Mouse (Mus musculus): ENCODE measurements at regions not wholly inside any gene's neighbourhood (a gene's known extent, or its start where the extent isn't known, plus 50 kb on each side); places are given as distances from the start of the nearest gene placed in this dataset.
A peak's percentile ranks its signal among the peaks of the same experiment; 100 is the strongest.

- no peak for ATAC-seq
These were observed 138.7 kb upstream of the Lpp start for GRCm38 (mm10) chr16:24254590-24254989.

GRCm38 (mm10) chr16:24254143-24254542 is 139.2 kb upstream of the Lpp start:
- no peak for ATAC-seq

- no peak for ATAC-seq
These were observed 146.0 kb upstream of the Lpp start for GRCm38 (mm10) chr16:24247291-24247690.

GRCm38 (mm10) chr16:24238075-24238555 is 155.2 kb upstream of the Lpp start:
- peak; percentile 59 for ATAC-seq

GRCm38 (mm10) chr16:24237425-24237824 is 155.9 kb upstream of the Lpp start:
- no peak for ATAC-seq

- ATAC-seq: no peak
These were observed 156.3 kb upstream of the Lpp start for GRCm38 (mm10) chr16:24237013-24237412.

- no peak for ATAC-seq
These were observed 156.8 kb upstream of the Lpp start for GRCm38 (mm10) chr16:24236511-24236910.

- ATAC-seq: peak; percentile 28
These were observed 158.5 kb upstream of the Lpp start for GRCm38 (mm10) chr16:24234795-24235194.

- ATAC-seq: no peak
These were observed 161.2 kb upstream of the Lpp start for GRCm38 (mm10) chr16:24232001-24232530.

- no peak for ATAC-seq
These were observed 161.8 kb upstream of the Lpp start for GRCm38 (mm10) chr16:24231506-24231905.

GRCm38 (mm10) chr16:24229002-24229607 is 164.2 kb upstream of the Lpp start:
- ATAC-seq: no peak

GRCm38 (mm10) chr16:24225897-24226296 is 167.4 kb upstream of the Lpp start:
- ATAC-seq: no peak

GRCm38 (mm10) chr16:24225090-24225489 is 168.2 kb upstream of the Lpp start:
- no peak for ATAC-seq

GRCm38 (mm10) chr16:24223901-24224300 is 169.4 kb upstream of the Lpp start:
- ATAC-seq: no peak

GRCm38 (mm10) chr16:24223527-24223880 is 169.8 kb upstream of the Lpp start:
- no peak for ATAC-seq

- peak; percentile 78 for ATAC-seq
These were observed 170.4 kb upstream of the Lpp start for GRCm38 (mm10) chr16:24222759-24223526.

GRCm38 (mm10) chr16:24221992-24222391 is 171.3 kb upstream of the Lpp start:
- no peak for ATAC-seq

- no peak for ATAC-seq
These were observed 172.7 kb upstream of the Lpp start for GRCm38 (mm10) chr16:24220613-24221012.

- ATAC-seq: no peak
These were observed 173.6 kb upstream of the Lpp start for GRCm38 (mm10) chr16:24219691-24220090.

GRCm38 (mm10) chr16:24218850-24219185 is 174.5 kb upstream of the Lpp start:
- no peak for ATAC-seq

GRCm38 (mm10) chr16:24218162-24218849 is 175.0 kb upstream of the Lpp start:
- ATAC-seq: no peak

- ATAC-seq: peak; percentile 65
These were observed 176.5 kb upstream of the Lpp start for GRCm38 (mm10) chr16:24216828-24217227.

GRCm38 (mm10) chr16:24215353-24215752 is 178.0 kb upstream of the Lpp start:
- ATAC-seq: peak; percentile 71

GRCm38 (mm10) chr16:24213577-24213976 is 179.7 kb upstream of the Lpp start:
- ATAC-seq: no peak
